Mouse (Mus musculus): ENCODE measurements at regions not wholly inside any gene's neighbourhood (a gene's known extent, or its start where the extent isn't known, plus 50 kb on each side); places are given as distances from the start of the nearest gene placed in this dataset.

GRCm38 (mm10) chr5:75859316-75859836, 118.9 kb downstream of the Kdr start:
- no peak for ATAC-seq (ENCODE audit: insufficient number of reproducible peaks, insufficient read depth, low FRiP score, low TSS enrichment, low read depth)
- Histone ChIP-seq H3K27ac (no peak overlapping the region), H3K36me3 (no peaks in the 10 kb centered on the region), H3K4me2 (no peak overlapping the region), H3K4me1 (replicated peaks) (no peaks in the 10 kb centered on the region), H3K9me3 (no peaks in the 10 kb centered on the region), H3K27me3 (no peaks in the 10 kb centered on the region), H3K4me3 (replicated peaks) (no peak overlapping the region), H3K9ac (replicated peaks) (no peak overlapping the region)
- WGBS = 85% methylated on average over 8 of the region's 8 CpGs

- Histone ChIP-seq H3K4me1 (replicated peaks) (no peaks in the 10 kb centered on the region), H3K27ac (no peak overlapping the region), H3K27me3 (no peaks in the 10 kb centered on the region), H3K9me3 (no peaks in the 10 kb centered on the region), H3K4me2 (no peak overlapping the region), H3K36me3 (no peaks in the 10 kb centered on the region), H3K4me3 (replicated peaks) (no peak overlapping the region), H3K9ac (replicated peaks) (no peak overlapping the region)
- 58% methylated on average over 4 of the region's 4 CpGs for WGBS
- no peak for ATAC-seq (ENCODE audit: insufficient number of reproducible peaks, insufficient read depth, low FRiP score, low TSS enrichment, low read depth)
These were observed 127.4 kb downstream of the Kdr start for GRCm38 (mm10) chr5:75850855-75851254.

DNA sequence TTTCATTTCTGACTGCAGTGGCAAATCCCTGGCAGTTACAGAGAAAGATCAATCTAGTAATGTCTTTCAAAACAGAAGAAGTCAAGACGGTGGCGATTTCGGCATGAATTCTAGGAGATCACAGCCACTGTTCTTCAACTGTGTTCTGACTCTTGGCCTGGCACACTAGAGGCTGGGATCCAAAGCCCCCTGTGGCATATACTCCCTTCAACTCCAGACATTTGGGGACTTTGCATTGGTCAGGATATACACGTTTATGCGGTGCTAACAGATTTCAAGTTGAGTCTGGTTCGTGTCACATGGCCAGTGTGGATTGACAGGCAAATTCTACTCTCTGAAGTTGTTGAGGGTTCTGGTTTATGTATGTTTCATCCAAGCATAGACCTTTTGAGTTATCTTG, 130.3 kb downstream of the Kdr start:
- Histone ChIP-seq H3K4me3 (replicated peaks) (no peak overlapping the region), H3K36me3 (no peaks in the 10 kb centered on the region), H3K9me3 (no peaks in the 10 kb centered on the region), H3K27me3 (no peaks in the 10 kb centered on the region), H3K27ac (no peak overlapping the region), H3K4me1 (replicated peaks) (no peaks in the 10 kb centered on the region), H3K9ac (replicated peaks) (no peak overlapping the region), H3K4me2 (no peak overlapping the region)
- ATAC-seq (ENCODE audit: insufficient number of reproducible peaks, insufficient read depth, low FRiP score, low TSS enrichment, low read depth) = no peak
- WGBS = 88% methylated on average over 6 of the region's 6 CpGs

DNA sequence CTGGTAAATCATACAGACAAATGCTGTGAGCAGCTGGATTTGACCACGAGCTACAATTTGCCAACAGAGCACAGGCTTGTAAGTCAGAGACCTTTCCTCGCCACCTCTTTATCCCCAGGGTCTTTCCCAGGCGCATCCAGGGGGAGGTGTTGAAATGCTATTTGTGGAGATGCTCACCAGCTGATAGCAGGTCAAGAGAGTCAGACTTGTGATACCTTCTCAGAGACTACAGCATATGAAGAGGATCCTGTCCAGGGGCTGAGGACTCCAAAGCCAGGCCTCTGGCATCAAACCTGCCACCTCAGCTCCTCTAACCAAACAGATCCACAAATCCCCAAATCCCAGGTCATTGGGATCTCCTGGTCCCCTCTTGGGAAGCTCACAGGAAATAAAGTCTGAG, 130.9 kb downstream of the Kdr start:
- no peaks in the 10 kb centered on the region for H3K4me1 ChIP-seq (replicated peaks)
- H3K27me3 ChIP-seq = no peaks in the 10 kb centered on the region
- H3K9ac ChIP-seq (replicated peaks) = no peak overlapping the region
- no peaks in the 10 kb centered on the region for H3K9me3 ChIP-seq
- H3K27ac ChIP-seq = no peak overlapping the region
- WGBS = 87% methylated on average over 3 of the region's 3 CpGs
- H3K4me3 ChIP-seq (replicated peaks) = no peak overlapping the region
- no peak for ATAC-seq (ENCODE audit: insufficient number of reproducible peaks, insufficient read depth, low FRiP score, low TSS enrichment, low read depth)
- H3K4me2 ChIP-seq = no peak overlapping the region
- H3K36me3 ChIP-seq = no peaks in the 10 kb centered on the region

DNA sequence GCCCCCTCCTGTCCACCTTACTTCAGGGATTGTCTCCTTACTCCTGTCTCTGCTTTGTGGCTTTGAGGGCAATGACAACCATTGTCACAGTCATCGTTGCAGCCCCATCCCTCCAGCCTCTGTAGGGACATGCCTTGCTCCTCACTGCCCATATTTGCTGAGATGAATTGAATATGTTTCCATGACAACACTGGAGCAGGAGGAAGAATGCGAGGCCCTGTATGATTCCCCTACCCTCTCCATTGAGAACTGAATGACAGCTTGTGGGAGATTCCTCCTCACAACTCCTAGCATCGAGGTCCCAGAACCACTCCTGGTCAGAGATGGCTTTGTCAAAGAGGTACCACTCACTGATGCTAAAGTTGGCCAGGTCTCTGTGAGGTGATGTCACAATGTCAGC, 132.2 kb downstream of the Kdr start:
- no peak overlapping the region for H3K4me3 ChIP-seq (replicated peaks)
- H3K27ac ChIP-seq = no peak overlapping the region
- H3K36me3 ChIP-seq = no peaks in the 10 kb centered on the region
- no peak overlapping the region for H3K9ac ChIP-seq (replicated peaks)
- H3K27me3 ChIP-seq = no peaks in the 10 kb centered on the region
- H3K4me2 ChIP-seq = no peak overlapping the region
- H3K9me3 ChIP-seq = no peaks in the 10 kb centered on the region
- no peak for ATAC-seq (ENCODE audit: insufficient number of reproducible peaks, insufficient read depth, low FRiP score, low TSS enrichment, low read depth)
- 88% methylated on average over 3 of the region's 3 CpGs for WGBS
- no peaks in the 10 kb centered on the region for H3K4me1 ChIP-seq (replicated peaks)

DNA sequence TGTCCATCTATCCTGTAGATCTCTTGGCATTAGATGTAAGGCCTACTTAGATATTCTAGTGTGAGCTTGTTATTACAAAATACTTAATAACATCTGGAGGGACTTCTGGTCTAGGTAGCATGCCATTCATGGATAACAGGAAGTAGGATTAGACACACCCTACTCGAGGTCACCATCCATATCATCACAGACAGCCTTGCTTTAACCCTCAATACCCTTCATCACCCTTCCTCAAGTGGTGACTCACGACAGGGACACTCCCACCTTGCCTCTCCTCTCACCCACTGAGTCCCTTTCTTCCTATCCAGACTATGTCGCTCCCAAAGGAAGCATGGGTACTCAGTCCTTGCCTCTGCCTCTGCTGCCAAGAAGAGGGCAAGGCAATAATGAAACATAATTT, 134.5 kb downstream of the Kdr start:
- Histone ChIP-seq H3K27me3 (no peaks in the 10 kb centered on the region), H3K36me3 (no peaks in the 10 kb centered on the region), H3K4me1 (replicated peaks) (no peaks in the 10 kb centered on the region), H3K4me2 (no peak overlapping the region), H3K9me3 (no peaks in the 10 kb centered on the region), H3K4me3 (replicated peaks) (no peak overlapping the region), H3K27ac (no peak overlapping the region), H3K9ac (replicated peaks) (no peak overlapping the region)
- ATAC-seq (ENCODE audit: insufficient number of reproducible peaks, insufficient read depth, low FRiP score, low TSS enrichment, low read depth) = no peak
- 58% methylated on average over 3 of the region's 3 CpGs for WGBS

GRCm38 (mm10) chr5:75840421-75840820, 137.8 kb downstream of the Kdr start:
- no peak overlapping the region for H3K9ac ChIP-seq (replicated peaks)
- no peak for ATAC-seq (ENCODE audit: insufficient number of reproducible peaks, insufficient read depth, low FRiP score, low TSS enrichment, low read depth)
- H3K4me2 ChIP-seq = no peak overlapping the region
- H3K4me3 ChIP-seq (replicated peaks) = no peak overlapping the region
- no peak overlapping the region for H3K27ac ChIP-seq
- no peaks in the 10 kb centered on the region for H3K9me3 ChIP-seq
- H3K36me3 ChIP-seq = no peaks in the 10 kb centered on the region
- WGBS = 84% methylated on average over 7 of the region's 7 CpGs
- peaks cover under 1% of the 10 kb centered on the region; the same call in 1 of the 2 replicates for H3K4me1 ChIP-seq (replicated peaks)
- H3K27me3 ChIP-seq = no peaks in the 10 kb centered on the region

GRCm38 (mm10) chr5:75835556-75835961, 142.7 kb downstream of the Kdr start:
- no peak overlapping the region for H3K9ac ChIP-seq (replicated peaks)
- H3K4me3 ChIP-seq (replicated peaks) = no peak overlapping the region
- no peaks in the 10 kb centered on the region for H3K9me3 ChIP-seq
- H3K4me1 ChIP-seq (replicated peaks) = peaks cover 12% of the 10 kb centered on the region
- 51% methylated on average over 20 of the region's 20 CpGs for WGBS
- no peaks in the 10 kb centered on the region for H3K27me3 ChIP-seq
- peak overlapping the region; percentile 36 for H3K4me2 ChIP-seq
- no peak for ATAC-seq (ENCODE audit: insufficient number of reproducible peaks, insufficient read depth, low FRiP score, low TSS enrichment, low read depth)
- no peaks in the 10 kb centered on the region for H3K36me3 ChIP-seq
- H3K27ac ChIP-seq = peak overlapping the region; percentile 35; the same call in 1 of the 2 replicates

DNA sequence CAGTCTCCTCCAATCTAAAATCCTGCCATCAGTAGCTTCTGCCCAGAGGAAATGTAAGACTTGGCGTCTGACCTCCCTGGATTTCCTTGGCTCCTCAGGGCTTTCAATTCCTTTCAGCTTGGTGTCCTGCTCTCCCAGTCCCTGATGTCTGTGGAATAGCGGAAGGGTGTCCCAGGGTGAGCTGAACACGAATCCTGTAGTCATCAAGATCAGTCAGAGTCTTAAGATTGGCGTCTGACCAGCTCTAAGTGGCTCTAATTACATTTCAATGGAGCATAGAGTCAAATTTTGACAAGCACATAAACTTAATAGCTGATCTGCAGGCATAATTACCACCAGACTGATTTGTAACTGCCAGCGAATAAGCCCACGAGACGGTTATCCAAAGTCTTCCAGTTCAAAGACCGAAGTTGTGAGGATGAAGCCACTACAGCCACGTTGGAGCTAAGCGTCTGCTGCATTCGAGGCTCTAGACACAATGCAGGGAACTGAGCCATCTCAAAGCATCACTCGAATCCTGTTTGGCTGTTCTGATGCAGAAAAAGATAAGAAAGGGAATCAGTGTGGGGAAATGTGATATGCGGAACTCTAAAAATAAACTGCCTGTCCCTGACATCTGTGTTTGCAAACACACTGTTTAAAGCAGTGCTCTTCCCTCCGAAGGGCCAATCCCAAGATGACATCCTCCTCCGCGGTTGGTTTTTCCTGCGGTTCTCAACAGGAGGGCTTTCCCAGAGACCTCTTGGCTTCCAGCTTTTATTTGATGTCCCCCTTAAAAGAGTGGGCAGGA, 143.3 kb downstream of the Kdr start:
- Histone ChIP-seq H3K27ac (peak overlapping the region; percentile 50; the same call in 1 of the 2 replicates), H3K4me3 (replicated peaks) (no peak overlapping the region), H3K4me2 (peak overlapping the region; percentile 36), H3K9ac (replicated peaks) (no peak overlapping the region), H3K36me3 (no peaks in the 10 kb centered on the region), H3K27me3 (no peaks in the 10 kb centered on the region), H3K4me1 (replicated peaks) (peaks cover 12% of the 10 kb centered on the region), H3K9me3 (no peaks in the 10 kb centered on the region)
- ATAC-seq (ENCODE audit: insufficient number of reproducible peaks, insufficient read depth, low FRiP score, low TSS enrichment, low read depth) = no peak
- 51% methylated on average over 17 of the region's 17 CpGs for WGBS

DNA sequence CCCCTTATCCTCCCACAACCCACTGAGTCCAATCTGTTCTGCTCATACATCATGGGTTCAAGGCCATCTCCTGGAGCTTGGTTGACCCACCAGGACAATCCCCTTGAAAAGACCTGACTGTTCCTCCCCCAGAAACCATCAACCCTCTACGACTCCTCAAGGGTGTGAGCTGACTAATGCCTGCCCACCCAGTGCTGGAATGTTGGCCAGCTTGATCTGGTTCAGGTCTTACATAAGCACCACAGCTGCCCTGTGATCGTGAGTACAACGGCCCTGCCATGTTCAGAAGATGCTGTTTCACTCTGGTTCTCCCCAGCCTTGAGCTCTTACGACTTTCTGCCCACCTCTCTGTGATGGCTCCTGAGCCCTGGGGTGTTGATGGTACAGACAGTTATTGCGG, 145.9 kb downstream of the Kdr start:
- H3K9me3 ChIP-seq = no peaks in the 10 kb centered on the region
- WGBS = 73% methylated on average over 5 of the region's 5 CpGs
- no peak for ATAC-seq (ENCODE audit: insufficient number of reproducible peaks, insufficient read depth, low FRiP score, low TSS enrichment, low read depth)
- H3K4me2 ChIP-seq = no peak overlapping the region
- no peak overlapping the region for H3K4me3 ChIP-seq (replicated peaks)
- no peak overlapping the region for H3K9ac ChIP-seq (replicated peaks)
- H3K4me1 ChIP-seq (replicated peaks) = peaks cover 12% of the 10 kb centered on the region
- H3K27ac ChIP-seq = no peak overlapping the region
- H3K27me3 ChIP-seq = no peaks in the 10 kb centered on the region
- no peaks in the 10 kb centered on the region for H3K36me3 ChIP-seq

GRCm38 (mm10) chr5:75829850-75830625, 148.2 kb downstream of the Kdr start:
- no peak for ATAC-seq (ENCODE audit: insufficient number of reproducible peaks, insufficient read depth, low FRiP score, low TSS enrichment, low read depth)
- WGBS = 42% methylated on average over 6 of the region's 6 CpGs
- Histone ChIP-seq H3K4me3 (replicated peaks) (no peak overlapping the region), H3K36me3 (no peaks in the 10 kb centered on the region), H3K27me3 (no peaks in the 10 kb centered on the region), H3K27ac (no peak overlapping the region), H3K9me3 (no peaks in the 10 kb centered on the region), H3K4me2 (no peak overlapping the region), H3K4me1 (replicated peaks) (peaks cover 8% of the 10 kb centered on the region), H3K9ac (replicated peaks) (no peak overlapping the region)
